Mouse (Mus musculus): ENCODE data around the gene Tmem59. TPM values are rescaled to one million over a fixed set of nuclear protein-coding genes. Genes with fewer than 3 reads are reported as not detected.

Tmem59 gene
- total and polyA plus RNA-seq, 2 experiments: 287 to 393 TPM

DNA sequence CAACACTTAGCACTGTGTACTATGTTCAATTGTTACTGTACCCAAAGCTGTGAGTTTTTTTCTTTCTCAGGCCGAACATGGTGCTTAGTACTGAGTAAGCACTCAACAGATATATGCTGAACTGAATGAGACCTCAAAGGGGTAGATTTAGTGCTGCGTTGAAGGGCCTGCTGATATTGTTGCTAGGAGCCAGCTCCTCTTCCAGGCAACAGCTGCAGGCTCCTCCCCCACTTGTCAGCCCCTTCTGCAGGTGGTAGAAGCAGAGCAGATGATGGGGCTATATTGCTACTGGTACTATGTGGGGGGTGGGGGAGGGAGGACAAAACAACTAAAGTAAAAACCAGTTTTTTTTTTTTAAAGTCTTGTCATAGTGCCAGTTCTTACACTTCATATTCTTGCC, 71.3 kb downstream of the Tmem59 start:
- Histone ChIP-seq H3K9ac (ENCODE audit: low read depth, low read length) (no peak overlapping the region), H3K27me3 (ENCODE audit: control insufficient read depth, insufficient read depth, low read length) (no peaks in the 10 kb centered on the region), H3K36me3 (ENCODE audit: control insufficient read depth, insufficient read depth, low read length) (no peaks in the 10 kb centered on the region), H3K4me1 (ENCODE audit: control insufficient read depth, insufficient read depth, low read length) (peaks cover 32% of the 10 kb centered on the region), H3K4me3 (ENCODE audit: insufficient read depth, low read depth, low read length) (no peak overlapping the region), H3K79me2 (ENCODE audit: control insufficient read depth, insufficient read depth, low read length) (peaks cover 18% of the 10 kb centered on the region; the same call in 1 of the 2 replicates), H3K27ac (replicated peaks; ENCODE audit: insufficient read depth, low read depth, low read length) (no peak overlapping the region)
- DNase-seq (ENCODE audit: extremely low read depth, low read depth, low spot score): no peak
- TF ChIP-seq CTCF (IDR thresholded peaks at IDR 0.05; ENCODE audit: low read depth, low read length) (no peak), POLR2A (IDR thresholded peaks at IDR 0.05; ENCODE audit: extremely low read depth, insufficient read depth, low read length) (no peak)
- WGBS: 67% methylated on average over 2 of the region's 2 CpGs

DNA sequence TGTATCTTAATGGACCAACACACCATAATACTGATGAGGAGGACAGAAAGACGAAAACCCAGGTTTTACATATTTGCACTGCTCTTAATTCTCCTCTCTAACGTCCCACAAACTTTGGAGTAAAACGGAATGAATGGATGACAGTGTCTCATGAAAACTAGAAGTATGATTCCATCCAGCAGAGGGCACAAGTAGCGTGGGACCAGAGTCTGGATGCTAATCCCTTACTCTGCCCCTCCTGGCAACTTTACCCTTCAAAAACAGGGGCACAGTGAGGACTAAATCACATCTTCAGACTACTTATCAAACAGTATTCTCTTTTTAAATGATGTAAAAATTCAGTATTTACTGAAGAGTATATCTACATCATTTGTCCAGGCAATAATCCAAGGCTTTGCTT, 72.3 kb downstream of the Tmem59 start:
- no peak overlapping the region for H3K9ac ChIP-seq (ENCODE audit: low read depth, low read length)
- DNase-seq (ENCODE audit: extremely low read depth, low read depth, low spot score): peak; percentile 43
- TF ChIP-seq CTCF (IDR thresholded peaks at IDR 0.05; ENCODE audit: low read depth, low read length) (peak; percentile 44; the same call in 1 of the 2 replicates), POLR2A (IDR thresholded peaks at IDR 0.05; ENCODE audit: extremely low read depth, insufficient read depth, low read length) (no peak)
- H3K27me3 ChIP-seq (ENCODE audit: control insufficient read depth, insufficient read depth, low read length): no peaks in the 10 kb centered on the region
- H3K36me3 ChIP-seq (ENCODE audit: control insufficient read depth, insufficient read depth, low read length): no peaks in the 10 kb centered on the region
- peaks cover 29% of the 10 kb centered on the region for H3K4me1 ChIP-seq (ENCODE audit: control insufficient read depth, insufficient read depth, low read length)
- no peak overlapping the region for H3K27ac ChIP-seq (replicated peaks; ENCODE audit: insufficient read depth, low read depth, low read length)
- H3K4me3 ChIP-seq (ENCODE audit: insufficient read depth, low read depth, low read length): no peak overlapping the region
- H3K79me2 ChIP-seq (ENCODE audit: control insufficient read depth, insufficient read depth, low read length): peaks cover 19% of the 10 kb centered on the region; the same call in 1 of the 2 replicates
- 18% methylated on average over 4 of the region's 4 CpGs for WGBS

Other genes starting within 250 kb of the Tmem59 start
- gene Mrpl37, start 111.5 kb upstream of the Tmem59 start, total RNA-seq (2014; rRNA removed): 16.7 and 20.3 TPM in 2 replicates
- 51.8 and 51.9 TPM in 2 replicates for gene Mrpl37, start 111.5 kb upstream of the Tmem59 start, polyA plus RNA-seq (2012; rRNA removed)
- gene Cyb5rl, start 111.4 kb upstream of the Tmem59 start, total RNA-seq (2014; rRNA removed): 9.3 and 9.8 TPM in 2 replicates
- gene Cyb5rl, start 111.4 kb upstream of the Tmem59 start, polyA plus RNA-seq (2012; rRNA removed): 10.7 and 11.0 TPM in 2 replicates
- gene Cdcp2, start 81.5 kb upstream of the Tmem59 start, total RNA-seq (2014; rRNA removed): not detected in 2 replicates
- gene Cdcp2, start 81.5 kb upstream of the Tmem59 start, polyA plus RNA-seq (2012; rRNA removed): not detected in 2 replicates
- gene Tceanc2, start 717 bp downstream of the Tmem59 start, total RNA-seq (2014; rRNA removed): 5.6 and 6.6 TPM in 2 replicates
- 4.2 and 5.3 TPM in 2 replicates for gene Tceanc2, start 717 bp downstream of the Tmem59 start, polyA plus RNA-seq (2012; rRNA removed)
- not detected in 2 replicates for gene Ldlrad1, start 30.8 kb downstream of the Tmem59 start, total RNA-seq (2014; rRNA removed)
- gene Ldlrad1, start 30.8 kb downstream of the Tmem59 start, polyA plus RNA-seq (2012; rRNA removed): 0.11 TPM in 1 of 2 replicates, not detected in the other
- gene Lrrc42, start 75.1 kb downstream of the Tmem59 start, total RNA-seq (2014; rRNA removed): 8.3 and 11.4 TPM in 2 replicates
- gene Lrrc42, start 75.1 kb downstream of the Tmem59 start, polyA plus RNA-seq (2012; rRNA removed): 6.3 and 6.6 TPM in 2 replicates
- gene Hspb11, start 75.2 kb downstream of the Tmem59 start, total RNA-seq (2014; rRNA removed): 9.1 and 10.2 TPM in 2 replicates
- gene Hspb11, start 75.2 kb downstream of the Tmem59 start, polyA plus RNA-seq (2012; rRNA removed): 0.85 and 2.0 TPM in 2 replicates
- 89.3 and 378 TPM in 2 replicates for gene Dio1, start 128.8 kb downstream of the Tmem59 start, total RNA-seq (2014; rRNA removed)
- 153 and 184 TPM in 2 replicates for gene Dio1, start 128.8 kb downstream of the Tmem59 start, polyA plus RNA-seq (2012; rRNA removed)
- 42.2 and 52.3 TPM in 2 replicates for gene Yipf1, start 136.0 kb downstream of the Tmem59 start, total RNA-seq (2014; rRNA removed)
- 38.0 and 38.7 TPM in 2 replicates for gene Yipf1, start 136.0 kb downstream of the Tmem59 start, polyA plus RNA-seq (2012; rRNA removed)
- gene Ndc1, start 189.4 kb downstream of the Tmem59 start, total RNA-seq (2014; rRNA removed): 5.3 and 6.4 TPM in 2 replicates
- 7.0 and 8.4 TPM in 2 replicates for gene Ndc1, start 189.4 kb downstream of the Tmem59 start, polyA plus RNA-seq (2012; rRNA removed)